Mouse (Mus musculus) neural tube, embryonic 13.5 days (tissue): Measurements from ENCODE around the gene Copz1. TPM values are rescaled to one million over a fixed set of nuclear protein-coding genes. Genes with fewer than 3 reads are reported as not detected.

ENCODE experiments used
- ATAC-seq: fragments of 200-750 bp; cut with Nextera tagmentation; 2 replicates; pipeline ENCODE4 v1.8.0; 2017; ENCODE audit warnings: low read depth, mild to moderate bottlenecking, moderate TSS enrichment, moderate library complexity
- H3K27ac ChIP-seq: fragments of 300-500 bp; sonication (generic); replicated peaks from 2 replicates; pipeline ENCODE4 v1.5.1; 2015; ENCODE audit warnings: moderate library complexity, mild to moderate bottlenecking, inconsistent platforms
- H3K27me3 ChIP-seq: fragments of 300-500 bp; sonication (generic); 2 replicates; pipeline ENCODE4 v1.6.1; 2015; ENCODE audit warnings: mild to moderate bottlenecking, inconsistent platforms
- H3K36me3 ChIP-seq: fragments of 300-500 bp; sonication (generic); 2 replicates; pipeline ENCODE4 v1.6.1; 2015; ENCODE audit warnings: mild to moderate bottlenecking, inconsistent platforms
- H3K4me1 ChIP-seq: fragments of 300-500 bp; sonication (generic); replicated peaks from 2 replicates; pipeline ENCODE4 v1.6.1; 2015; ENCODE audit warnings: inconsistent platforms
- H3K4me2 ChIP-seq: fragments of 300-500 bp; sonication (generic); 2 replicates; pipeline ENCODE4 v1.6.1; 2015; ENCODE audit warnings: inconsistent platforms, mild to moderate bottlenecking, moderate library complexity
- H3K4me3 ChIP-seq: fragments of 300-500 bp; sonication (generic); 2 replicates; pipeline ENCODE4 v1.5.1; 2015; ENCODE audit warnings: mild to moderate bottlenecking, inconsistent platforms
- H3K9ac ChIP-seq: fragments of 300-500 bp; sonication (generic); 2 replicates; pipeline ENCODE4 v1.6.1; 2015; ENCODE audit warnings: moderate library complexity, mild to moderate bottlenecking, inconsistent platforms
- H3K9me3 ChIP-seq: fragments of 300-500 bp; sonication (generic); 2 replicates; pipeline ENCODE4 v1.6.1; 2016; ENCODE audit warnings: inconsistent platforms
- WGBS: fragments of 180-500 bp; shearing (Covaris S2); methylation state at CpG from one replicate; pipeline ENCODE4 v1.1.7; 2015; 5-methylcytosine and 5-hydroxymethylcytosine counted together
- polyA plus RNA-seq: library from polyadenylated mRNA; unstranded; fragments of >200 nt; fragmentation: Nextera tagmentation; extraction: Ambion mirVana; gene quantifications from 2 replicates; pipeline ENCODE4 v1.2.1, GENCODE M21; 2015

Copz1 gene
- polyA plus RNA-seq, 1 experiment from 2014 or later: 224 TPM

DNA sequence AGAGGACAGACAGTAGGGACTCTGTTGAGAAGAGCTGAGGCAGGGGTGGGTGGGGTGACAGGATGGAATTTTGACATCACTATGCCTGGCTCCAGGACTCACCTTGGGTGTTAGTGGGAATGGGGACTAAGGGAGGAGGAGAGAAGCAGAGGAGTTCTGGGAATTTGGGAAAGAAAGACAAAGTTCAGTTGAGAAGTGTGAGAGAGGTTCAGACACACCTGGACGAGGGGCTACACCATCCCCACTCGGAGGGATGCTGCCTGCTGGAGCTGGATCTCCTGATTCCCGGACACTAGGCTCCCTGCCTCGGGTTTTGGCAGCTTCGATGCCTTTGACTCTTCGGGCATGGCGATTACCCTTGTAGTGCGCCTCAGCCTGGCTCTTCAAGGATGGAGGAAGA is 45.2 kb downstream of the Copz1 start:
- Histone ChIP-seq H3K4me1 (peaks cover 70% of the 10 kb centered on the region), H3K9me3 (no peaks in the 10 kb centered on the region), H3K4me3 (no peak overlapping the region), H3K27ac (peak overlapping the region; percentile 38; the same call in 1 of the 2 replicates), H3K27me3 (no peaks in the 10 kb centered on the region), H3K4me2 (no peak overlapping the region), H3K9ac (no peak overlapping the region), H3K36me3 (peaks cover 52% of the 10 kb centered on the region)
- 81% methylated on average over 8 of the region's 8 CpGs for WGBS
- no peak for ATAC-seq

DNA sequence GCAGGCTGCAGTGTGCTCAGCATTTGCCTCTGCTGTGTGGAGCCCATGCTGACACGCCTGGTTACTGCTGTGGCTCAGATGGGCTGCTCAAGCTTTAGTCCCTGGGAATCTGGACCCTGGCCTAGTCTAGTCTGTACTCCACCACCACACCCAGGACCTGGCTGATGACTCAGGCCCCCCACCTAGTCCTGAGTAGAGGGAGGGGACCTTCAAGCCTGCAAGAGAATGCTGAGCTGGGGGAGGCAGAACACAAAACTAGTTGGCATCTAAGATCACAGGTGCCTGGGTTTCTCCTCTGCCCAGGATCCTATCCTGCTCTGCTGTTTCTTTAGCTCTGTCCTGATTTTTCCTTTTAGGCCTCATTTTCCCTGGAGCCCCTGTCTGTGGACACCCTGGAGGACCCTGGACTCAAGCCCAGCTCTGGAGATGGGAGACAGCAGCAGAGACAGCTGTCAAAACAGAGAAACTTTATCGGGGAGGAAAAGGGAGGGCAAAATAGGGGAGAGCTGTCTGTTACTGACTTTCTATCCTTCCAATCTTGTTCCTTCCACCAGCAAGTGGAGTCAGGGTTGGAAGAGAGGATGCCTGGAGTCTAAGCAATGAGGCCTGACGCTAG is 45.8 kb downstream of the Copz1 start:
- peaks cover 67% of the 10 kb centered on the region for H3K4me1 ChIP-seq
- no peak overlapping the region for H3K4me2 ChIP-seq
- no peaks in the 10 kb centered on the region for H3K27me3 ChIP-seq
- H3K36me3 ChIP-seq: peaks cover 47% of the 10 kb centered on the region
- 82% methylated on average over 3 of the region's 3 CpGs for WGBS
- no peak for ATAC-seq
- no peaks in the 10 kb centered on the region for H3K9me3 ChIP-seq
- H3K4me3 ChIP-seq: no peak overlapping the region
- H3K27ac ChIP-seq: peak overlapping the region; percentile 38
- no peak overlapping the region; the same call in 1 of the 2 replicates for H3K9ac ChIP-seq

DNA sequence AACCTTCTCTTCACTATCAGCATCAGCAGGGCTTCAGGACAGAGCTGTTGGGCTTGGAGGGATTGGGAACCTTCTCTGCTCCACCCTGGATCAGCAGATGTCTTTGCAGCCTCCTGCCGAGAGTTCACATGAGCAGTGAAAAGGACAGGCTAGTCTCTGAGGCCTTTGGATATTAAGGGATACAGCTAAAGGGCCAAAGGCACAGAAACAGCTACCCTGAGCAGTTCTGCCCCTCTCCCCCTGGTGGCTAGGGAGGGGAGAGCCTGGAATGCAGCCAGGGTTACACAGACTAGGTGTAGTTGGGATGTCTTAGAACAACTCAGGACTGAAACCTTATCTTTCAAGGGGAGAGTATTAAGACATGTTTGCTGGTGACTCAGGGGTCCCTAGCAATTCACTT is 48.6 kb downstream of the Copz1 start:
- Histone ChIP-seq H3K36me3 (peaks cover 38% of the 10 kb centered on the region), H3K4me2 (0 out of 2 replicates have a peak overlapping the region, but pooled peaks have one; percentile 84), H3K27me3 (no peaks in the 10 kb centered on the region), H3K4me1 (peaks cover 48% of the 10 kb centered on the region), H3K9ac (no peak overlapping the region), H3K27ac (no peak overlapping the region), H3K9me3 (no peaks in the 10 kb centered on the region), H3K4me3 (no peak overlapping the region)
- 63% methylated on average over 1 of the region's 1 CpGs for WGBS
- ATAC-seq: no peak

DNA sequence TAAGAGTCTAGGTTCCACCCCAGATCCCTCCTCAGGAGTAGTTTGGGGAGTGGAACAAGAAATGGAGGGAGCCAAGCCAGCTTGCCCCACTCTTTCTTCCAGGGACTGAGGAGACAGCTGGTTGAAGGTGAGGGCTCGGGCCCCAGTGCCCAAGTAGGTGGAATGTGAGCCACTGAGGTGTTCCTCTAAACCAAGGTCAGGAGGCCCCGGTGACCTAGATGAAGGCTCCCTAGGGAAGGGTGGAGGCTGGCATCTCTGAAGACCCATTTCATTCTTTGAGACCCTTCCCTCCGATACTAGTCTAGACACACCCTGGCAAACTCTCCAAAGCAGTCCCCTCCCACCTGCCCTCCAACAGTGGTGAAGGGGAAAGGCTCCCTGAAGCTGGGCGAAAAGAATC is 49.9 kb downstream of the Copz1 start:
- Histone ChIP-seq H3K9ac (peak overlapping the region; percentile 87), H3K4me2 (peak overlapping the region; percentile 84), H3K27me3 (no peaks in the 10 kb centered on the region), H3K27ac (0 out of 2 replicates have a peak overlapping the region, but pooled peaks have one; percentile 79), H3K36me3 (peaks cover 25% of the 10 kb centered on the region), H3K4me3 (peak overlapping the region; percentile 70), H3K4me1 (peaks cover 46% of the 10 kb centered on the region), H3K9me3 (no peaks in the 10 kb centered on the region)
- ATAC-seq: no peak
- 46% methylated on average over 4 of the region's 4 CpGs for WGBS

DNA sequence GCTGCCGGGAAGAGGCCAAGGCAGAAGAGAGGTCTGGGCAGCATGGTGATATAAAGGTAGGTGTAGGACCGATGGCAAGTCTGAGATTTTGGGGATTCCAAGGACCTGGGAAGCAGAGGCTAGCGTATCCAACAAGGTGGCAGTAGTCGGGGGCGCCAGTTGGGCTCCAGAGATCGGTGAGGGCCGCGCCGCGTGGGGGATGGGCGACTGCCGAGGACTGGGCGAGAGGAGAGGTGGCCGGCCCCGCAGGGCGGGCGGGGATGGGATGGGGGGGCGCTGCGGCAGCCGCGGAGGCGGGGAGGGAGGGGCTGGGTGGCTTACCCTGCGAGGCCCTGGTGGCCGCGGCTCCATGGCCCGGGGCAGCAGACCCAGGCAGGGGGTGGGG is 50.5 kb downstream of the Copz1 start:
- Histone ChIP-seq H3K9me3 (no peaks in the 10 kb centered on the region), H3K4me3 (peak overlapping the region; percentile 70), H3K27ac (peak overlapping the region; percentile 79), H3K9ac (peak overlapping the region; percentile 87), H3K27me3 (no peaks in the 10 kb centered on the region), H3K4me1 (peaks cover 43% of the 10 kb centered on the region), H3K4me2 (peak overlapping the region; percentile 84), H3K36me3 (peaks cover 19% of the 10 kb centered on the region)
- under 1% methylated on average over 19 of the region's 26 CpGs for WGBS
- peak; percentile 69 for ATAC-seq

DNA sequence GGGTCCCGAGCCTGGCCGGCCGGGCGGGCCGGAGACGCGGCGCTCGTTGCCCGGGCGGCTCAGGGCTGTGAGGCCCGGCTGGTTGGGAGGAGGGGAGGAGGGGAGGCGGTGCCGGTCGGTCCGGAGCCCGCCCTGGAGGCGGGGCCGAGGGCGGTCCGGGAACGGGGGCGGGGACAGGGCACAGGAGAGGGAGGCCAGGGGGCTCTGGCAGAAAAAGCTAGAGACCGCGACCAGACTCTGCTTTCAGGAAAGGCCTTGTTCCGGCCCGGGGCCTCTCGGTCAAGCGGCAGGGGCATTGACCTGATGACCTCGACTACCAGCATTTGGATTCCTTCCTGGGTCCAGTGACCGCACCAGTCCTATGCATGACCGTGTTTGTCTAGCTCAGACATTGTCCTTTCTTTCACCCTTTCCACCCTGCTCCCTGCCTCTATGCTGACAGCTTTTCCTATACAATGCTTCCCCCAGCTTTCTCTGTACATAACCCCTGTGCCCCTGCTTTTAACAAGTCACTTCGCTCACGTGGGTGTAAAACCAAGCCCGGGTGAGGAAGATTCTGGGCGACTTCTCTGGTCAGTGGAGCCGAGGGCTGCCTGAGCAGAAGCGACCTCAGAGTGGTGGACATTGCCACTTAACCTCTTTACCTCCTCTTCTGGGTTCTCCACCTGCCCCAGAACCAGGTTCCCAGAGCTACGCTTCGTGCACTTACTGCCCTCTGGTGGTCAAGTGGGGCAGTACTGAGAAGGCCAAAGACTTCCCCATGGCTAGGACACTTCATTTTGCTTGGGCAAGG is 51.1 kb downstream of the Copz1 start:
- Histone ChIP-seq H3K4me3 (peak overlapping the region; percentile 70), H3K27me3 (no peaks in the 10 kb centered on the region), H3K9me3 (no peaks in the 10 kb centered on the region), H3K36me3 (peaks cover 14% of the 10 kb centered on the region), H3K4me1 (peaks cover 39% of the 10 kb centered on the region), H3K27ac (peak overlapping the region; percentile 79), H3K4me2 (peak overlapping the region; percentile 84), H3K9ac (peak overlapping the region; percentile 87)
- ATAC-seq: peak; percentile 97
- WGBS: 1% methylated on average over 40 of the region's 40 CpGs

DNA sequence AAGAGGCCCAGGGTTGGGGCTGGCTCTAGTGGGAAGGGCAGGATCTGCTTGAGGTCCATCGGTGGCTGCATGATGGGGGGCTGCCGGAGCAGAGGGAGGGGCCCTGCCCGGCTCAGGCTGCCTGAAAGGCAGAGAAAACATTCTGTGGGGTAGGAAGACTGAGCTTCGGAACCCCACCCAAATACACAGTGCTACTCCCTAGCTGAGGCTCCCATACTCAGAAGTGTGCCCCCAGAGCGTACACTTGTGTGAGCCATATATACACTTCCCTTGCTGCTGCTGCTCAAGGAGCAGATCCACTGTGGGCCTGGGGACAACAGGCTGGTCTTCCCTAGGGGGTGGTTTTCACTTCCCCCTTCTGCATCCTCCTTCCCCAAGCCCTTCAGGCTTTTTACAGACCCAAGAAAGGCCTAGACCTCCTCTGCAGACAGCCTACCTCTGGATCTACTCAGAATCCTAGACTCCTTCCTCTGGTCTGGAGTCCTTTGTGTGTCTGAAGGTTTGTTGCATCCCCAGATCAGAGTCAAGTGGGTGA is 60.6 kb downstream of the Copz1 start:
- Histone ChIP-seq H3K4me1 (peaks cover 13% of the 10 kb centered on the region), H3K27me3 (peaks cover 10% of the 10 kb centered on the region), H3K9ac (no peak overlapping the region), H3K4me3 (no peak overlapping the region), H3K9me3 (no peaks in the 10 kb centered on the region), H3K27ac (no peak overlapping the region), H3K36me3 (no peaks in the 10 kb centered on the region), H3K4me2 (no peak overlapping the region)
- ATAC-seq: no peak
- 49% methylated on average over 5 of the region's 5 CpGs for WGBS

DNA sequence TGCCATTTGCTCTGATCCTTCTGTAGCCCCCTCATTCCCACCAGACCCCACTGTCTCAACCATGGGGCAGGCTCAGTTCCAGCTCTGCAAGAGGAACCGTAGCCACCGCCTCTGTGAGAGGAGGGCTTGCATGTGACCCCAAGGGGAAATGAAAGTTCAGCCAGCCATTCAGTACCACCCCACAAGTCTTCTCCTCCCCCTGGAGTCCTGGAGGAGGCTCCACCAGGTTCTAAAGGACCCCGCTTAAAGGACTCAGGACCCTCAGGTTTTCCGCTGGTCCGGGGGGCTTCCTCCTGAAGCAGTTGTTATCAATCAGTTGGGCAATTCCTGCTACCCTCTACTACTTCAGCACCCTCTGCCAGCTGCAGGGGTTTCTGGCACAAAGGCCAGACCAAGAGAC is 61.2 kb downstream of the Copz1 start:
- H3K9me3 ChIP-seq: no peaks in the 10 kb centered on the region
- H3K4me1 ChIP-seq: peaks cover 13% of the 10 kb centered on the region
- H3K27me3 ChIP-seq: peaks cover 16% of the 10 kb centered on the region
- WGBS: 61% methylated on average over 5 of the region's 5 CpGs
- H3K4me3 ChIP-seq: no peak overlapping the region
- no peak overlapping the region for H3K9ac ChIP-seq
- no peaks in the 10 kb centered on the region for H3K36me3 ChIP-seq
- ATAC-seq: no peak
- no peak overlapping the region for H3K4me2 ChIP-seq
- no peak overlapping the region for H3K27ac ChIP-seq

DNA sequence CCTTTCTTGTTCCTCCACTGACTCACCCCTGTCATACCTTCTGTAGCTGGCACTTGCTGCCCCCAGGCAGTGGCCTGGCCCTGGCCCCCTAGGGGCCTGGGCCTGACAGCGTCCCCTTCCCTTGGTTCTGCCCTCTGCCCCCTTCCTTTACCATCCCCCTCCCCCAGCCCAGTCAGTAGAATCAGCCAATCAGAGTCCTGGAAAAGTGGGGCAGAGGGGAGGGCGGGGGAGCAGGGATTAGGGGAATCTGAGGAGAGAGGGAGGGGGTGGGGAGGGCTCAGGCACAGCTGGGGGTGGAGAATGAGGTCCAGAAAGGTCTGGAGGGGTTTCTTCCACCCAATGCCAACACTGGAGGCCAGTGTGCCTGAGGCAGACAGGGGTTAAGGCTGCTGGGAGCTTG is 61.7 kb downstream of the Copz1 start:
- H3K27me3 ChIP-seq: peaks cover 20% of the 10 kb centered on the region
- ATAC-seq: no peak
- 0 out of 2 replicates have a peak overlapping the region, but pooled peaks have one; percentile 2 for H3K9ac ChIP-seq
- H3K4me1 ChIP-seq: peaks cover 17% of the 10 kb centered on the region
- H3K36me3 ChIP-seq: no peaks in the 10 kb centered on the region
- H3K9me3 ChIP-seq: no peaks in the 10 kb centered on the region
- H3K4me2 ChIP-seq: no peak overlapping the region
- WGBS: 6% methylated on average over 2 of the region's 2 CpGs
- no peak overlapping the region for H3K27ac ChIP-seq
- no peak overlapping the region for H3K4me3 ChIP-seq

DNA sequence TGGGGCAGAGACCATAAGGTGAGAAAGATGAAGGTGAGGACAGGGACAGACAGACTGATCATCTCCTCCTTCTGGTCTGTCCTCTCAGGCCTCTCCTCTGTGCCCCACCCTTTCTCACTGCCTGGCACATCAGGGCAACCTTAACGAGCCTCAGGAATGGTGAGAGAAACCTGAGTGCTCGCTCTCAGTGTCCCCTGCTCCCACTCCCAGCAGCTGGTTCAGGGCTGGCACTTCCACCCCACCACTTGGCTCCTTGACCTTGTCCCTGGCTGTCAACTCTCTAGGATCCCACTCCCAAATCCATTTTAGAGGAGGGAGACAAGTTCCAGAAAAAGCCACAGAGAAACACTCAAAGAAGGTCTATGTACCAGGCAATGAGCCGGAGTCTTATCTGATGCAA is 62.5 kb downstream of the Copz1 start:
- Histone ChIP-seq H3K4me2 (no peak overlapping the region), H3K4me1 (peaks cover 26% of the 10 kb centered on the region), H3K27ac (no peak overlapping the region)

DNA sequence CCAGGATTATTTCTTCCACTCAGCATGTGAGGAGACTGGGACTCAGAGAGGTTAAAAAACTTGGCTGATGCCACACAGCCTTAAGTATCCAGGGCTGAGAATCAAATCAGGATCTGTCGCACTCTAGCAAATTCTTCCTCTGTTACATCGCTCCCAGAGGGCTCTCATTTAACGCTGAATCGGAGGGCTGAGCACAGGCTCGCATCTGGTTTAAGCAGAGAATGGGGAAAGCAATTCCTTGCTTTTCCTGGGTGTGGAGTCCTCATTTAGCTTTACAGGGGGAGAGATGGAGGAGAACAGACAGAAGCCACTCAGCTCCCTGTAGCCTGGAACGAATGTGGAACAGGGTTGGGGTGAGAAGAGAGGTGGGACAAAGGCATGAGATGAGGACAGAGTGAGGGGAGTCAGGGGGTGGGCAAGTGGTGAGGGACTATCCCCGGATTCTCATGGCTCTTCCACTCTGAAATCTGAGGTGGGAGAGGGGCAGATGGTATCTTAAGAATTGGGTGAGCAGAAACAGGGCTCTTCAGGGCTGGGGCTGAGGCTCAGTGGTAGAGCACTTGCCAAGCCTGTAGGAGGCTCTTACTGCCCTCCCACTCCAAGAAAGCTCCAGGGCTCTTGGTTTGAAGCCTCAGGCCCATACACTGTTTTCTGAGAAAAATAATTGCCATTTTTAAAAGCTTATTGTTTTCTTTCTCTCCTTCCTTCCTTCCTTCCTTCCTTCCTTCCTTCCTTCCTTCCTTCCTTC is 63.1 kb downstream of the Copz1 start:
- no peak for ATAC-seq
- Histone ChIP-seq H3K27me3 (peaks cover 35% of the 10 kb centered on the region), H3K4me3 (no peak overlapping the region), H3K4me2 (no peak overlapping the region), H3K36me3 (no peaks in the 10 kb centered on the region), H3K27ac (peak overlapping the region; percentile 38), H3K9ac (no peak overlapping the region), H3K9me3 (no peaks in the 10 kb centered on the region), H3K4me1 (peaks cover 32% of the 10 kb centered on the region)
- 23% methylated on average over 7 of the region's 7 CpGs for WGBS

More for the DNA sequence above, 62.5 kb downstream of the Copz1 start:
- H3K4me3 ChIP-seq: no peak overlapping the region
- 61% methylated on average over 3 of the region's 3 CpGs for WGBS
- H3K9ac ChIP-seq: no peak overlapping the region
- no peaks in the 10 kb centered on the region for H3K36me3 ChIP-seq
- peaks cover 29% of the 10 kb centered on the region for H3K27me3 ChIP-seq
- ATAC-seq: no peak
- H3K9me3 ChIP-seq: no peaks in the 10 kb centered on the region
